Mouse (Mus musculus): ENCODE measurements around the gene Slc25a17. TPM values are rescaled to one million over a fixed set of nuclear protein-coding genes. Genes with fewer than 3 reads are reported as not detected.

Gene Slc25a17
- polyA plus RNA-seq, 1 experiment from 2014 or later, result 21.0 TPM

DNA sequence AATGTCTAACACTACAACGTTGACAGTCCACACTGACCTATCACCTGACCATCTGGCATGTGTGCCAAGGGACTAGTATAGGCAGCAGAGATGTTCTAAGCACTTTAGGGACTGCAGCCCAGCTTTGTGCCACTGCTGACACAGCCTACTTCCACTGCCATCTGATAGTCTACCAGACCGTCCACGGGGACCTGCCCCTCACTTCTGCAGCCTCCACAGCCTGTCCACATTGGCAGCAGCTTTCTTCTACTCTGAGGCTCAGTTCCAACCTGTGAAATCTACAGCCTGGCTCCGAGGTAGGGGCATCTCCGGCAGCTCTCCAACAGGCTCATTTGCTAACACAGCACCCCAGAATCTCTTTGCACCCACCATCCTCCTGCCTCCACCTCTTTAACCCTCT lies 24.1 kb downstream of the Slc25a17 start:
- no peak overlapping the region for H3K4me3 ChIP-seq (ENCODE audit: inconsistent target)
- no peak overlapping the region for H3K27ac ChIP-seq
- peaks cover 22% of the 10 kb centered on the region for H3K36me3 ChIP-seq (ENCODE audit: inconsistent target)
- H3K79me2 ChIP-seq (ENCODE audit: inconsistent target), result no peaks in the 10 kb centered on the region
- WGBS (ENCODE audit: missing documents), result 86% methylated on average over 5 of the region's 5 CpGs

DNA sequence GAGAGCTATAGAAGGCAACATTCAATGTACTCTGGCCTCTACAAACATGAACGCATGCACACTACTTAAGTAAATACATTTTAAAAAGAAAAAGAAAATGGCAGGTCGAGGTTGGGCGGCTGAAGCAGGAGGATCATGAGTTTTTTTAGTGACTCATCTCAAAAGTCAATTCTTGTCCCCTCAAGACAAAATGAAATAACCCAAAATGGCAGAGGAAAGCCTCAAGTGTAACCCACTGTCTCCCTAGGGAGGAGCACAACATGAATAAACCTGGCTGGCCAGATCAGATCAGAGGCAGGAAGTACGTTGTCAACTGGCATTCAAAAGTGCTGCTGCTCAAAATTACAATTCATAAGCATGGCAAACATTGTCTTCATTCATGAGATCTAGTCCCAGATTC lies 28.1 kb downstream of the Slc25a17 start:
- Histone ChIP-seq H3K36me3 (ENCODE audit: inconsistent target) (peaks cover 37% of the 10 kb centered on the region), H3K27ac (no peak overlapping the region), H3K79me2 (ENCODE audit: inconsistent target) (no peaks in the 10 kb centered on the region), H3K4me3 (ENCODE audit: inconsistent target) (no peak overlapping the region)
- 97% methylated on average over 4 of the region's 4 CpGs for WGBS (ENCODE audit: missing documents)

DNA sequence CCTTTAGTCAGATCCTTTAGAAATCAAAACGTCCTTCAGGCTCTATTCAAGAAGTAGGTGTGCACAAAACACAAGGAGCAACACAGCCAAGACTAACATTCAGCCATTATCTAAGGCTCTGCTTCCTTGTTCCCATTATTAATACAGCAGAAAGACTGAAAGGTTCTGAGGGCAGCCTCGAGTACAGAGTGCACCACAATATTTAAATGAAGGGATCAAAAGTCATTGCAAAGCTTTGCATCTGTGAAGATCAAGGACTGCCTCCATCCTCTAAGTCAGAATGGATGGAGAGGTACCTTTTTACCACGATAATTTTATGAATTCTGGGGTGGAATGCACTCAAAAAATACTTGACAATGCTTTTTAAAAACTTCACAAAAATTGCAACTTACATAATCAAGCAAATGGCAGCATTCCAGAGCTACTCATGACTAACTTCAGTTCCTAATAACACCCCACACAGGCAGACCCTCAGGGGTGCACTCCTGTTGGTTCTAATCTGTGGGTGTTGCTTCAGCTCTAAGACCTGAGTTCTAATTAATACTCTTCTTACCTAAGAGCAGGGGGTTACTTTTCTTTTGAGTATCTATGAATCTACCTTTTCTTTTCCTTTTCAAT lies 29.7 kb downstream of the Slc25a17 start:
- no peak overlapping the region for H3K27ac ChIP-seq
- no peaks in the 10 kb centered on the region for H3K79me2 ChIP-seq (ENCODE audit: inconsistent target)
- peaks cover 40% of the 10 kb centered on the region for H3K36me3 ChIP-seq (ENCODE audit: inconsistent target)
- 73% methylated on average over 3 of the region's 3 CpGs for WGBS (ENCODE audit: missing documents)
- no peak overlapping the region for H3K4me3 ChIP-seq (ENCODE audit: inconsistent target)

DNA sequence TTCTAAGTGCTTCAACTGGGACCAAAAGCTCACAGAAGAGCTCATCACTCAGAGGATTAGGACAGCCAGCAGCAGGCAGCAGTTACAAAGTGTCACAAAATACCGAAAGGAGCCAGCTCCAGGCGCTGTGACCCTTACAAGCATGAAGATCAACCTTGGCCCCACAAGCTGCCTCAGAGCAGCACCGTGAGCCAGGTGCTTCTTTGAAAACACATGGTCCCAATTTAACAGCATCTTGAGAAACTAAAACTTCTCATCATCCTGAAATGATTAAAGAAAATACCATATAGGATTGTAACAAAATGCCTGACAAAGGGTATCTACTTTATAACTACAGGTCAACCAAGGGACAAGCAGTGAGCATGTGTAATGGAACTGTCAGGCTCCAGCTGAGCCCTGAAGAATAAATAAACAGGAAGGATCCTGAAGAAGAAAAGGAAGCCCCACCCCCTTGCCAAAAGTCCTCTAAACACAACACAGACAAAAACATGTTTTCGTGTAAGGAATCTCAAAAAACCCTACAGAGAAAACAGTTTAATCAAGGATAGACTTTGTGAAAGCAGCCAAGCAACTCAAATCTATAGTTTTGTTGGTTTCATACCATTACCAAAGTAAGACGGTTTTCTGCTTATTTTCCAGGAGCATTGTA lies 30.8 kb downstream of the Slc25a17 start:
- 95% methylated on average over 5 of the region's 5 CpGs for WGBS (ENCODE audit: missing documents)
- H3K36me3 ChIP-seq (ENCODE audit: inconsistent target), result peaks cover 44% of the 10 kb centered on the region

DNA sequence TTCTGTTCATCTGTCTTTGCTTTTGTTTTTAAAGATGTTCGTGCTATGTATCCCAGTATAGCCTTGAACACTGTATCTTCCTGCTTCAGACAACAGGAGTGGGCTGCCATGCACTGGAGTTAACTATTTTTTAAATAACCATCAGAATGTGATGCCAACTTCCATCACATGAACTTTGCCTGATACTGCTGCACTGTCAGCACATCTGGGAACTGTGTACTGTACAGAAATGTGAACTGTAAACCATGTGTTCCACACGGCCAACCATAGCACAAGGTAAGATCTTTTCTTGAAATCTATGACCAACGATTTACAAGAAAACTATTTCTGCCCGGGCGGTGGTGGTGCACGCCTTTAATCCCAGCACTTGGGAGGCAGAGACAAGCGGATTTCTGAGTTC lies 33.1 kb downstream of the Slc25a17 start:
- no peak overlapping the region for H3K4me3 ChIP-seq (ENCODE audit: inconsistent target)
- no peak overlapping the region for H3K27ac ChIP-seq
- WGBS (ENCODE audit: missing documents), result 92% methylated on average over 7 of the region's 7 CpGs
- H3K79me2 ChIP-seq (ENCODE audit: inconsistent target), result no peaks in the 10 kb centered on the region
- peaks cover 50% of the 10 kb centered on the region for H3K36me3 ChIP-seq (ENCODE audit: inconsistent target)

More for the DNA sequence above, 30.8 kb downstream of the Slc25a17 start:
- no peaks in the 10 kb centered on the region for H3K79me2 ChIP-seq (ENCODE audit: inconsistent target)
- H3K4me3 ChIP-seq (ENCODE audit: inconsistent target), result no peak overlapping the region
- H3K27ac ChIP-seq, result no peak overlapping the region

DNA sequence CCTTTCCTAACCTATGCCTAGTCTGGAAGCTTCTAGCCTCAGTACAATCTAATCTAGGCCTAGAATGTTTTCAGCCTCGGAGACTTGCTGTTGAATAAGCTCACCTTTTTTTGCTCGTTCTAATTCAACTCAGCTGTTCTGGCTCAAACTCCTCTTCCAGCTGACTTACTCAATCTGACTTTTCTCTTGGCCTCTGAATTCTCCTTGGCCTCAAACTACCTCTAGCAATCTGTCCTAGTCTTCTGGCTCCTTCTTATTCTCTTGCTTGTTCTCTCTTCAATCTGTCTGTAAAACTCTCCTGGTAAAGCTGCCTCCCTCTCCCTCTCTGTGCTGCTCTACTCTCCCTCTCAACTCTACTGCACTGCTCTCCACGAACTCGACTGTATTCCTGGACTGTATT lies 35.6 kb downstream of the Slc25a17 start:
- Histone ChIP-seq H3K27ac (no peak overlapping the region), H3K4me3 (ENCODE audit: inconsistent target) (no peak overlapping the region), H3K36me3 (ENCODE audit: inconsistent target) (peaks cover 67% of the 10 kb centered on the region), H3K79me2 (ENCODE audit: inconsistent target) (no peaks in the 10 kb centered on the region)
- 77% methylated on average over 4 of the region's 4 CpGs for WGBS (ENCODE audit: missing documents)

DNA sequence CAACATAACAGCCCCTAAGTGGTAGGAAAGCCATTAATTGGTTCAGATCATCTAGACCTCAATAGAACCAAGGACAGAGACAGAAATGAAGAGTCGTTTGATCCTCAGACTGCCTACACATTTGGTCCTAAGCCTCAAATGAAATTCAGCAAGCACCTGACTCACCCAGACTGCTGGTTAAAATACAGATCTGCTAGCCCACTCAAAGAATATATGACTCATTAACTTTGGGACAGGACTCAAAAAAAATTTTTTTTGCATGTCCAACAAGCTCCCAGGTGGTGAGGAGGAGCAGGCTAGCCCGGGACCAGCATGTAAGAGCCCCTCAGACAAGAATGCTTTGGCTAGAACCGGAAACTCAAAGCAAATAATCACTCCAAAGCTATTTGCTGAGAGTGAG lies 40.5 kb downstream of the Slc25a17 start:
- no peaks in the 10 kb centered on the region for H3K79me2 ChIP-seq (ENCODE audit: inconsistent target)
- no peak overlapping the region for H3K27ac ChIP-seq
- 93% methylated on average over 3 of the region's 3 CpGs for WGBS (ENCODE audit: missing documents)
- H3K36me3 ChIP-seq (ENCODE audit: inconsistent target), result peaks cover 69% of the 10 kb centered on the region
- H3K4me3 ChIP-seq (ENCODE audit: inconsistent target), result no peak overlapping the region

DNA sequence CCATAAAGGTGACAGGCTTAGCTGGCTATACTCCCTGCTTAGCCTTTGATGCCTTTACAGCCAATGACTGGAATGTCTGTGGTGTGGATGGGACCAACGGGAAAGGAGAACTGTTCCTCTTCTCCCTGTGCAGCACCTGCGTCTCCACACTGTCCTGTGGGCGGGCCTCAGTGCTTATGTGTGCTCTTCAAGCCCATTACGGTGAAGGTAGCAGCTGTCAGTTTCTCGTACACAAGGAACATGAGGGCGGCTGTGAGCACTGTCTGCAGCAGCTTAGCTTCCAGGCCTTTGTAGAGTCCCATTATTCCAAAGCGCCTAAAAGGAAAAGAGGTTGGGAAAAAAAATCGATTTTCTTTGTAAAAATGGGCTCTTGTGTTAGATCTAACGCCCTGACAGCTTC lies 41.1 kb downstream of the Slc25a17 start:
- H3K4me3 ChIP-seq (ENCODE audit: inconsistent target), result no peak overlapping the region
- WGBS (ENCODE audit: missing documents), result 95% methylated on average over 9 of the region's 9 CpGs

DNA sequence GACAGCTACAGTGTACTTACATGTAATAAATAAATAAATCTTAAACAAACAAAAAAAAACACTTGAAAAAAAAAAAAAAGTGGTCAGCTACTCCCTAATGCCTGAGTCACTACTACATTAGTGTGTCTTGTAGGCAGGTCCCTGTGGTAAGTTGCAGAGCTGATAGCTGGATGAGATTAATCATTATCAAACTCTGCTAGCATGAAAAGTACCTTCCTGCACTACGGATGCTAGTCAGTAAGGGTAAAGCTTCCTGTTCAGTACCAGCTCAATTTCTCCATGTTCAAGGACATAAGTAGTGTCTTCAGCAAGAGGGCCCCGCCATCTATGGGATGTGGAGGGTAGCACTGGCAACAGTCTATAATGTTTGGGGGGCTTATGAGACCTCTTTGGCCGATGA lies 46.7 kb downstream of the Slc25a17 start:
- H3K4me3 ChIP-seq (ENCODE audit: inconsistent target), result no peak overlapping the region
- no peak overlapping the region for H3K27ac ChIP-seq
- WGBS (ENCODE audit: missing documents), result 100% methylated on average over 3 of the region's 3 CpGs
- no peaks in the 10 kb centered on the region for H3K79me2 ChIP-seq (ENCODE audit: inconsistent target)
- H3K36me3 ChIP-seq (ENCODE audit: inconsistent target), result peaks cover 18% of the 10 kb centered on the region

More for the DNA sequence above, 41.1 kb downstream of the Slc25a17 start:
- Histone ChIP-seq H3K36me3 (ENCODE audit: inconsistent target) (peaks cover 66% of the 10 kb centered on the region), H3K79me2 (ENCODE audit: inconsistent target) (no peaks in the 10 kb centered on the region), H3K27ac (no peak overlapping the region)

DNA sequence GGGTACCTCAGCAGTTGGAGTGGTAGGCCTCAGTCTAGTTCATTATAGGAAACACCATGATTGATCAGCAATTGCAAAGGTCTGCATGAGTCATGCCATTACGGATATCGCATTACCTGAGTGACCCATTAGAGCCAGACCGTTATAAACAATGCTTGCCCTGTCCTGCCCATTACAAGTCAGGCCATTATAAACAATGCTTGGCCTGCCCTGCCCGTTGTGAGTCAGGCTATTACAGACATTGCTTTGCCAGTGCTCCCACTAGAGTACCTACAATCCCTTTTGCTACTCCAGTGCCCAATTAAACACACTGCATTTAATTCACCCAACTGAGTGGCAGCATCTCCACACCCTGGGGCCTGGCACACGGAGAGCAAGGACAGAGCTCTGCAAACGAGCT lies 49.6 kb downstream of the Slc25a17 start:
- no peak overlapping the region for H3K4me3 ChIP-seq (ENCODE audit: inconsistent target)
- H3K79me2 ChIP-seq (ENCODE audit: inconsistent target), result no peaks in the 10 kb centered on the region
- H3K27ac ChIP-seq, result no peak overlapping the region
- no peaks in the 10 kb centered on the region for H3K36me3 ChIP-seq (ENCODE audit: inconsistent target)
- 89% methylated on average over 6 of the region's 6 CpGs for WGBS (ENCODE audit: missing documents)

DNA sequence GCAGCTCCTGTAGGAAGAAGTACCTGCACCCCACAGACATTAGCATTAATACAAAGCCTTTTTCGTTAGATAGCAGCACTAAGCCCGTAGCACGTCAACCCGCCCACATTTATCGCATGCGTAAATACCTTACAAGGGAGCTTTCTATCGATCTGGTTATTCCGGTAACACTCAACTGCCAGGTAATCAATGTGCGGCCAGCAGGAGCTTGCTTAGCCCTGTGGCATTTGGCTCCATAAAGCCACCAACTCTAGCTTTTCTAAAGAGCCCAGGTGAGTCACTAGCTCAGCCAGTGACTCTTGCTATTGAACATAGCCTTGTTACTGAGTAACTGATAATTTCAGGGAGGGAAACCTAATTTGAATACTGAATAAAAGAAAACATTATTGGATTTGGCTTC lies 50.3 kb downstream of the Slc25a17 start:
- no peak overlapping the region for H3K27ac ChIP-seq
- no peak overlapping the region for H3K4me3 ChIP-seq (ENCODE audit: inconsistent target)
- no peaks in the 10 kb centered on the region for H3K79me2 ChIP-seq (ENCODE audit: inconsistent target)
- H3K36me3 ChIP-seq (ENCODE audit: inconsistent target), result no peaks in the 10 kb centered on the region
- WGBS (ENCODE audit: missing documents), result 95% methylated on average over 9 of the region's 9 CpGs

DNA sequence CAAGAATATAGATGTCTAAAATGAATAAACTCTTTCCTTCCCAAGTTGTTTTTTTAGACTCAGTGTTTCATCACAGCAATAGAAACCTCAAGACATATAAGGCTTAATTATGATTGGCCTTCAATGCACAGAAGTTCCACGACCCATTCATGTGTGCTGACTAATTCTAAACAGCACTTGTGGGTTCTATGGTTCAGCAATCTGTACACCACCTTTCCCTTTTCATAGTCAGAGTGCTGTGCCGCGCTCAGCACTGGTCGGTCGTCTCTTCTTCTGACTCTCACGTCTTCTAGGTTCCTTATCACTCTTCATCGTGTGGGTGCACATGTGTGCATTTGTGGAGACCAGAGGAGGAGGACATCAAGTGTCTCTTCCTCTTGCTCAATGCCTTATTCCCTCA lies 52.6 kb downstream of the Slc25a17 start:
- Histone ChIP-seq H3K27ac (no peak overlapping the region), H3K4me3 (ENCODE audit: inconsistent target) (no peak overlapping the region), H3K36me3 (ENCODE audit: inconsistent target) (no peaks in the 10 kb centered on the region), H3K79me2 (ENCODE audit: inconsistent target) (no peaks in the 10 kb centered on the region)
- 82% methylated on average over 7 of the region's 7 CpGs for WGBS (ENCODE audit: missing documents)

DNA sequence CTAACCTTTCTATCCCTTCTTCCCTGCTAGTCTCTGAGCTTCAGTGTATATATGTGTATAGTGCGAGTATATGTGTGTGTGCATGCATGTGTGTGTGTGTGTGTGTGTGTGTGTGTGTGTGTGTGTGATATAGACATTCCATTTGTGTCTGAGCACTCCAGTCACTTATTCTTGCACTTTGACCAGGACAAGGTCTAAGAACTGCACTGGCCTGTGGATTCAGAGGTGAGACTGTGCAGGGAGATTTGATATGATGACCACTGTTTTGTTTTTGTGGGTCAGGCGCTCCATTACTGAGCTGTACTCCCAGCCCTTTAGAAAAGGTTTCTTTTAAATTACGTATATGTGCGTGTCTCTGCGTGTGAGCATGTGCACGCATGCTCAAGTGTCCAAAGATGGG lies 54.1 kb downstream of the Slc25a17 start:
- 93% methylated on average over 6 of the region's 6 CpGs for WGBS (ENCODE audit: missing documents)
- no peaks in the 10 kb centered on the region for H3K79me2 ChIP-seq (ENCODE audit: inconsistent target)
- no peak overlapping the region for H3K27ac ChIP-seq
- H3K4me3 ChIP-seq (ENCODE audit: inconsistent target), result no peak overlapping the region
- no peaks in the 10 kb centered on the region for H3K36me3 ChIP-seq (ENCODE audit: inconsistent target)

DNA sequence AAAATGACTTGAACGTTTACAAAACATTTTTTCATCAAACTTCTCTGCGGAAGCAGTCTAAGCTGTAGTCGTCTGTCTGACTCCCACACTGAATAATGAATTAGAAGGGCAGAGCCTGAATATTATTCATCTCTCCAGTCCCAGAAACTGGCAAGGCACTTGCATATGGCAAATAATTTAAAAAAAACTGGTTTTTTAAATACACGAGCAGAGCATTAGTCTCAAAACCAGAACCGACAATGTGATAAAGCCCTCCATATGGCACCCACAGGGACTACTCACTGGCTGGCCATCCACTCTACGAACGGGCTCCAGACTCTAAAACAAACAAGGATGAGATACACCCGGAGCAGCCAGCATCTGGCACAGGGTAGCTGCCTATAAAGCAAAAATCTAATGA lies 55.6 kb downstream of the Slc25a17 start:
- WGBS (ENCODE audit: missing documents), result 95% methylated on average over 8 of the region's 8 CpGs

DNA sequence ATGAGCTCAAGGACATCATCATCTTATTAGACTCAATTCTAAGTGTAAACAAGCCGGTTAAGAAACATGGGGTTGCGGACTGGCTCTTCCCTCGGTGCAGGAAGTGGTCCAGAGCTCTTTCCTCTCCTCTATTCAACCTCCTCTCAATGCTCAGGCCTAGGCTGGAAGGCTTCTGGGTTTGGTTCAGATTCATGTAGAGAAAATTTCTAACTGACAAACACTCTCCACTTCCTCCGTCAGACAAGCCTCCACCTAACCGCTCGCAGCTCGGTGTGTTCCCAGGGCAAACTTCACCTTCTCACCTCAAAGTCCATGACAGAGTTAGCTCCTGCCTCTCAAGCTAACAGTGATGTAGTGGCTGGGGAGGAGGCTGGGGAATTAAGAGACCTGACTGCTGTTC lies 56.6 kb downstream of the Slc25a17 start:
- Histone ChIP-seq H3K27ac (no peak overlapping the region), H3K36me3 (ENCODE audit: inconsistent target) (no peaks in the 10 kb centered on the region), H3K4me3 (ENCODE audit: inconsistent target) (no peak overlapping the region), H3K79me2 (ENCODE audit: inconsistent target) (no peaks in the 10 kb centered on the region)
- WGBS (ENCODE audit: missing documents), result 89% methylated on average over 7 of the region's 7 CpGs

More for the DNA sequence above, 55.6 kb downstream of the Slc25a17 start:
- H3K79me2 ChIP-seq (ENCODE audit: inconsistent target), result no peaks in the 10 kb centered on the region
- no peak overlapping the region for H3K27ac ChIP-seq
- H3K36me3 ChIP-seq (ENCODE audit: inconsistent target), result no peaks in the 10 kb centered on the region
- no peak overlapping the region for H3K4me3 ChIP-seq (ENCODE audit: inconsistent target)

Data from macrophage (primary cell).